Mouse (Mus musculus): ENCODE data around the gene Cflar. TPM values are rescaled to one million over a fixed set of nuclear protein-coding genes. Genes with fewer than 3 reads are reported as not detected.
"Not testable (repeated sequence)": the region's sequence is repeated elsewhere in the genome, so short reads cannot be mapped to it uniquely, and the experiment has no call there.

Gene Cflar
- polyA plus RNA-seq, 1 experiment from 2014 or later: 41.2 TPM

DNA sequence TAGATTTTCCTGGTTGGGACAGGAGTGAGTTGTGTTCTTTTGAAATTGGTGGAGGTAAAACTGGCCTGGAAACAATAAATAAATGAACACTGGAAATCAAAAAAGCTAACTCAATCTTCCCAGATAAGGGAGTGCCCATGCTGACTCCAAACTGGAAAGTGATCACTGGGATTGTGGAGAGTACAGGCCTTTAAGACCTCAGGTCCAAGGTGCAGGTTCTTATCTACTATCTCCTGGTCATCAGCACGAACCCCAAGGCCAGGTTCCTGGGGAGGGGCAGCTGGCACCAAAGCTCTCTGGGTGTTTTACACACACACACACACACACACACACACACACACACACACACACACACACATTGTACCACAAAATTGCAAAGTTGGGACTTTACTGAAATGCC lies 19.6 kb upstream of the Cflar start:
- not testable (repeated sequence) for H3K4me3 ChIP-seq; H3K4me1 ChIP-seq; H3K36me3 ChIP-seq; H3K9ac ChIP-seq; H3K27me3 ChIP-seq; H3K27ac ChIP-seq; H3K9me3 ChIP-seq; H3K4me2 ChIP-seq; ATAC-seq (ENCODE audit: insufficient number of reproducible peaks, low FRiP score, low TSS enrichment, low read depth)
- 89% methylated on average over 1 of the region's 1 CpGs for WGBS

DNA sequence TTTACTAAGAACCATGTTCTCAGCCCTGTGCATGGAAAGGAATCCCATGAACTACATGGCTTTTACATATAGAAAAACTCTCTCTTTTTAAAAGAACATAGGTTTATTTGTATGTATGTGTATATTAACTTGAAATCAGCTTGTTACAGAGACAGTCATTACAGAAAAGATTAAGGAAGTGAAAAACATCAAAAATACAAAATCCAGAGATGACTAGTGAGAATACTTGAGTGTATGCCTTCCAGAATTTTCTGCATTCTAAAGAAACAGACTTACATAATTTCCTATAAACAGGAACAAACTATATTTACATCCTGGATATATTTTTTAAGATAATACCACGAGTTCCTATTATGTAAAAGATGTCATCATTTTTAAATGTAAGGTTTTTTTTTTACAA lies 17.6 kb upstream of the Cflar start:
- WGBS: 81% methylated on average over 1 of the region's 1 CpGs
- Histone ChIP-seq H3K9me3 (no peaks in the 10 kb centered on the region), H3K27me3 (no peaks in the 10 kb centered on the region), H3K36me3 (no peaks in the 10 kb centered on the region), H3K9ac (no peak overlapping the region), H3K4me2 (no peak overlapping the region), H3K4me3 (no peak overlapping the region), H3K4me1 (no peaks in the 10 kb centered on the region), H3K27ac (no peak overlapping the region)
- ATAC-seq (ENCODE audit: insufficient number of reproducible peaks, low FRiP score, low TSS enrichment, low read depth): no peak

DNA sequence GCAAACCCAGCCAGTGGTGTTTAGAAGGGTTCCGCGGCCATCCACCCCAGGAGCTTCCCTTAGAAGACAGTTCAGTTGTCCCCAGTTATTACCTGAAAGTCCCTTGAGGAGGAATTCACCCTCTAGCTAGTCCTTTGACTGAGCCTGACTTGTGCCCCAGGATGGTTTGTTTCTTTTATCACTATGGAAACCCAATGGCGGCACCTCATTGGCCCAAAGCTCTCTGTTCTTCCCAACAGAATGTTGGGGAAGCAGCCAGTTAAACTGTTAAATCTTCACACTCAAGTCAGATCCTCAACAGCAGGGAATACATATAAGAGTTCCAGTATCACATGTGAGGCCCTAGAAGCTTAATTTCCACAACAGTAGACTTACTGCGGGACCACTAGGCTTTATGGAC lies 15.5 kb upstream of the Cflar start, which contains the start of gene Als2cr12:
Als2cr12 (minus strand) TSS at position 180 of the 400 bp plus-strand sequence.
- not testable (repeated sequence) for H3K4me3 ChIP-seq; H3K36me3 ChIP-seq; ATAC-seq (ENCODE audit: insufficient number of reproducible peaks, low FRiP score, low TSS enrichment, low read depth); H3K9ac ChIP-seq; H3K9me3 ChIP-seq; H3K27me3 ChIP-seq; H3K4me1 ChIP-seq; H3K4me2 ChIP-seq; H3K27ac ChIP-seq
- 81% methylated on average over 4 of the region's 4 CpGs for WGBS

DNA sequence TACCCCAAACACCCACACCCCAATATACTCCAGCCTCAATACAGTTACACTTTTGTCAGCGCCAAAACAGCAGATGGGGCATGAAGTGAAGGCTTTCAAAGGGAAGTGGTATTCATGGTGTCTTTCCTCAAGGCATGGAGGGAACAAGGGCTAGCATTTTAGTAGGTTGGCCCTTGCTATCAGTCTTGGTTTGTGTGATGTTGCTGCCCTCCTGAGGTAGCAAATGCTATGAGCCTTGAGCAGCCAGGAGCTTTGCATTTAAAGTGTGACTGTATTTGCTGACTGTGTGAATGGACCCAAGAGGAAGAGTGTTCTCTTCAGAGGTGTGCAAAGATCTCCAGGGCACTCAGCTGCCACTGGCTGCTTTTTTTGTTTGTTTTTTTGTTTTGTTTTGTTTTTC lies 13.7 kb upstream of the Cflar start:
- not testable (repeated sequence) for H3K9ac ChIP-seq; H3K9me3 ChIP-seq; H3K4me1 ChIP-seq; H3K27me3 ChIP-seq; ATAC-seq (ENCODE audit: insufficient number of reproducible peaks, low FRiP score, low TSS enrichment, low read depth); H3K4me2 ChIP-seq; H3K36me3 ChIP-seq; H3K4me3 ChIP-seq; H3K27ac ChIP-seq
- WGBS: 61% methylated on average over 1 of the region's 1 CpGs

DNA sequence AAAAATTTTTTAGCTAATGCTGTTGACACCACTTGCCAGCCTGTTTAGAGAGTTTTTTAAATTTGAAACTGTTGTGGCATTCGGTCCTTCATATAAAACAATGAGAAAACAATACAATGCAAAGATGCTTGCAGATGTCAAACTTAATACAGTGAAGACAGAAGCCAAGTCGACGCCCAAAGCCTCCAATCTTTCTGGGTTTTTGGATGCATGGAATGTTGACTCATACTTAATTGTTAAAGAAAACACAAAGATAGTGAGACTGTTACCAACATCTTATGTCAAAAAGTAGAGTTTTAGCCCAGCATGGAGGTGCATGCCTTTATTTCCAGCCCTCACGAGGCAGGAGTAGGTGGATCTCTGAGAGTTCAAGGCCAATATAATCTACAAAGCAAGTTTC lies 12.5 kb upstream of the Cflar start:
- WGBS: 84% methylated on average over 4 of the region's 4 CpGs
- no peak for ATAC-seq (ENCODE audit: insufficient number of reproducible peaks, low FRiP score, low TSS enrichment, low read depth)
- no peaks in the 10 kb centered on the region for H3K27me3 ChIP-seq
- no peak overlapping the region for H3K4me3 ChIP-seq
- H3K9me3 ChIP-seq: no peaks in the 10 kb centered on the region
- H3K4me2 ChIP-seq: no peak overlapping the region
- no peak overlapping the region for H3K9ac ChIP-seq
- H3K27ac ChIP-seq: no peak overlapping the region
- H3K36me3 ChIP-seq: no peaks in the 10 kb centered on the region
- no peaks in the 10 kb centered on the region for H3K4me1 ChIP-seq

DNA sequence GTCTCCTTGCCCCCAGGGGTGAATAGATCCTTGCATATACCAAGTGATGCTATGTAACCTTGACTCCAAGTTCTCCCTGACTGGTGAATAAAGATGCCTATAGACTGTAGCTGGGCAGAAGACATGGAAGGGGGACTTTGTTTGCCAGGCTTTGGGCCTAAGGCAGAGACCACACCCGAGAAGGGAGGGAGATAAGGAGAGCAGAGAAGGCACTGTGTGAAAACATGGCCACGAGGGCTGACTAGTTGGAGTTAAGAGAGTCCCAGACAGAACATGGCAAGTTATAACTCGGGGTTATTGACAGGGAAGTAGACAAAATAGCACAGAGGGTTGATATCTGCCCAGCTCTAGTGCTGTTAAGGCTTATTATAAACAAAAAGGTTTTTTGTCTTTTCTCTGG lies 11.3 kb upstream of the Cflar start:
- Histone ChIP-seq H3K9me3 (no peaks in the 10 kb centered on the region), H3K27me3 (no peaks in the 10 kb centered on the region), H3K4me2 (no peak overlapping the region), H3K4me3 (no peak overlapping the region), H3K36me3 (no peaks in the 10 kb centered on the region), H3K27ac (no peak overlapping the region), H3K4me1 (no peaks in the 10 kb centered on the region), H3K9ac (no peak overlapping the region)
- 80% methylated on average over 3 of the region's 3 CpGs for WGBS
- no peak for ATAC-seq (ENCODE audit: insufficient number of reproducible peaks, low FRiP score, low TSS enrichment, low read depth)

DNA sequence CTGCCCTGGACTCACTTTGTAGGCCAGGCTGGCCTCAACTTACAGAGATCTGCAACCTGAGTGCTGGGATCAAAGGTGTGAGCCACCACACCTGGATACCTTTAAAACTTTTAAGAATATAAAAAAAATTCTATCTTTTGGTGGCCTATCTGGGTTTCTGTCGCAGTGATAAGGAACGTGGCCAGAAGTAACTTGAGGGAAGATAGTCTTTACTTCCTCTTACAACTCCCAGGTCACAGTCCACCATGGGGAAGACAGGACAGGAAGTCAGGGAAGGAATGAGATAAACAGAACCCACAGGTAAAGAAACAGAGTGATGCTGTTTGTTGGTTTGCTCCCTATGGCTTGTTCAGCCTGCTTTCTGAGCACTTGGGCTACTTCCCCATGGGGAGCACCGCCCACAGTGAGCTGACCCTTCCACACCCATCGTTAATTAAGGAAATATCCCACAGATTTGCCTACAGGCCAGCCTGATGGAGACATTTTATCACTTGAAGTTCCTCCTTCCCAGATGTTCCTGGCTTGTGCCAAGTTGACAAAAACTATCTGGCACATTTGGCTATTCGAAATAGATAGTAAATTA lies 10.6 kb upstream of the Cflar start:
- not testable (repeated sequence) for H3K27me3 ChIP-seq; H3K4me3 ChIP-seq; H3K4me1 ChIP-seq; H3K9me3 ChIP-seq; H3K27ac ChIP-seq; H3K36me3 ChIP-seq; H3K4me2 ChIP-seq; H3K9ac ChIP-seq; ATAC-seq (ENCODE audit: insufficient number of reproducible peaks, low FRiP score, low TSS enrichment, low read depth)
- WGBS: 76% methylated on average over 4 of the region's 5 CpGs

DNA sequence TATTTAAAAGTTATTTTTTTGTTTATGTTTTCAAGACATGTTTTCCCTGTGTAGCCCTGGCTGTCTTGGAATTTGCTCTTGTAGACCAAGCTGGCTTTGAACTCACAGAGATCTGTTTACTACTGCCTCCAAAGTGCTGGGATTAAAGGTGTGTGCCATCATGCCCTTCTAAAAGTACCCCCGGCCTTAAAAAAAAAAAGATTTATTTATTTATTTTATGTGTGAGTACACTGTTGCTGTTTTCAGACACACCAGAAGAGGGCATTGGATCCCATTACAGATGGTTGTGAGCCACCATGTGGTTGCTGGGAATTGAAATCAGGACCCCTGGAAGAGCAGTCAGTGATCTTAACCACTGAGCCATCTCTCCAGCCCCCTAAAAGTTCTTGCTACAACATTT lies 1.3 kb upstream of the Cflar start:
- H3K27ac ChIP-seq, H3K9me3 ChIP-seq: not testable (repeated sequence)
- WGBS: 90% methylated on average over 1 of the region's 1 CpGs

DNA sequence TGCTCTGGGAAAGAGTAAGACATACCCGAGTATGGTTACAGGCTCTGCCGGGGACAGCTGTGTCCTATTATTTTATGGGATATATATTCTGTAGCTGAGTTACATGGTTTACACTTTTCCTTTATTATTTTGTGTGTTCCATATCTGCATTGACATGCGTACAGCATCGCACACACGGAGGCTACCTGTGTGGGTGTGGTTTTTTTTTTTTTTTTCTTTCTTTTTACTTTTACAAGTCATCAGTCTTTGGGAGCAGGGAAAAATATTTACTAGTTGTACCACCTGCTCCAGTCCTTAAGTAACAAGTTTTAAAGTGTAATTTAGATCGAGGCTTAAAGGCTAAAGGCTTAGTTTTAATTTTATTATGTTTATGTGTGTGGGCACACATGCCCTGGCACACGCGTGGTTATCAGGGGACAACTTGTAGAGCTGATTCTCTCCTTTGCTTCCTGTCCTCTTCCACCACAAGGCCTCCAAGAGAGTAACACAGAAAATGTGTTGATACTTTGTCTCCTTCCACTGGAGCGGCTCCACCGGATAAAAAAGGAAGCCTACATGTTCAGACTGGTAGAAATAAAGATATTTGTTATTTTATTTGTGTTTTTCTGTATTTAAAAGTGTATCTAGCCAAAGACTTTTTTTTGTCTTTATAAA lies 470 bp upstream of the Cflar start:
- WGBS: 26% methylated on average over 10 of the region's 10 CpGs
- ATAC-seq (ENCODE audit: insufficient number of reproducible peaks, low FRiP score, low TSS enrichment, low read depth): no peak
- peak overlapping the region; percentile 83; the same call in 1 of the 2 replicates for H3K9ac ChIP-seq
- peaks cover 24% of the 10 kb centered on the region; the same call in 1 of the 2 replicates for H3K4me1 ChIP-seq
- no peaks in the 10 kb centered on the region for H3K9me3 ChIP-seq
- H3K36me3 ChIP-seq: peaks cover 6% of the 10 kb centered on the region; the same call in 1 of the 2 replicates
- peak overlapping the region; percentile 45 for H3K4me2 ChIP-seq
- H3K27me3 ChIP-seq: no peaks in the 10 kb centered on the region
- peak overlapping the region; percentile 99 for H3K27ac ChIP-seq
- H3K4me3 ChIP-seq: peak overlapping the region; percentile 64

More for the DNA sequence above, 1.3 kb upstream of the Cflar start:
- not testable (repeated sequence) for H3K27me3 ChIP-seq; H3K9ac ChIP-seq; H3K4me2 ChIP-seq; ATAC-seq (ENCODE audit: insufficient number of reproducible peaks, low FRiP score, low TSS enrichment, low read depth); H3K36me3 ChIP-seq; H3K4me3 ChIP-seq
- H3K4me1 ChIP-seq: peaks cover 17% of the 10 kb centered on the region; the same call in 1 of the 2 replicates

DNA sequence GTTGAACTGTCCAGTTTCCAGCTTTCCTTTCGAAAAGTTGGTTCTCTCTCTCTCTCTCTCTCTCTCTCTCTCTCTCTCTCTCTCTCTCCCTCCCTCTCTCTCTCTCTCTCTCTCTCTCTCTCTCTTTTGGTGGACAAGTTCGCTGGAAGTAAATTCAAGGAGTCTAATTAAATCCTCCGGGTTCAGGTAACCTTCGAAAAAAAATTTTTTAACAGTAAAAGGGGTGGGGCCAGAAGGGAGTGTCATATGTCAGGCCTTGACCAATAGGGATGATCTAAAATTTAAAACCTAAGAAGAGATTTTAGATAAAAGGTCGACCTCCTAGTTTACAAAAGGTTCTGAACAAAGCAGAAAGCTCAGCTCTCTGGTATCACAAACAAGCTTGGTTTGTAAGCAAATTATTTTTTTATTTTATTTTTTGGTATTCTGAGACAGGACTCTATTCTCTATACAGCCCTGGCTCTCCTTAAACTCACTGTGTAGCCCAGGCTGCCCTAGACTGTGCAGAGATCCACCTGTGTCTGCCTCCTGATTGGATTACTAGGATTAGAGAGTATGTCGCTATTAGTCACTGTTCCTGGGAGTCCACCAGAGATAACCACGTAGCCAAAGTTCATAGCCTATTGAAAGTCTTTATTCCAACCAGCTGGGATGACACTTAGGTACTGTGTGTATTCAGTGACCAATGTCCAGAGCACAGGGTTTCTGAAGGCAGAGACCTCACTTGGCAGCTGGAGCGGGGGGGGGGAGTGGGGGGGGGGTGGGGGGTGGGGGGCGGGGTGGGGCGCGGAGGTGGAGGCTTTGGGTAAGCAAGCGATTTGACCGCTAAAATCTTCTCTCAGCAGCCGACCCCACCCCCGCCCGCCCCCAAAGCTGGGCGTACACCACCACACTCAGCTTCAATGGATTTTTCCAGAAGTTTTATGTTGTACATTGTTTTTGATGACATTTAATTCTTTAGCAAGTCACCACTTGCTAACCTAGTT lies 1.1 kb downstream of the Cflar start:
- peak overlapping the region; percentile 83 for H3K9ac ChIP-seq
- H3K4me3 ChIP-seq: peak overlapping the region; percentile 64
- 6% methylated on average over 12 of the region's 17 CpGs for WGBS
- H3K4me2 ChIP-seq: peak overlapping the region; percentile 45
- no peaks in the 10 kb centered on the region for H3K9me3 ChIP-seq
- peak overlapping the region; percentile 99 for H3K27ac ChIP-seq
- peaks cover 16% of the 10 kb centered on the region; the same call in 1 of the 2 replicates for H3K36me3 ChIP-seq
- peaks cover 28% of the 10 kb centered on the region for H3K4me1 ChIP-seq
- H3K27me3 ChIP-seq: no peaks in the 10 kb centered on the region
- ATAC-seq (ENCODE audit: insufficient number of reproducible peaks, low FRiP score, low TSS enrichment, low read depth): peak; percentile 75

DNA sequence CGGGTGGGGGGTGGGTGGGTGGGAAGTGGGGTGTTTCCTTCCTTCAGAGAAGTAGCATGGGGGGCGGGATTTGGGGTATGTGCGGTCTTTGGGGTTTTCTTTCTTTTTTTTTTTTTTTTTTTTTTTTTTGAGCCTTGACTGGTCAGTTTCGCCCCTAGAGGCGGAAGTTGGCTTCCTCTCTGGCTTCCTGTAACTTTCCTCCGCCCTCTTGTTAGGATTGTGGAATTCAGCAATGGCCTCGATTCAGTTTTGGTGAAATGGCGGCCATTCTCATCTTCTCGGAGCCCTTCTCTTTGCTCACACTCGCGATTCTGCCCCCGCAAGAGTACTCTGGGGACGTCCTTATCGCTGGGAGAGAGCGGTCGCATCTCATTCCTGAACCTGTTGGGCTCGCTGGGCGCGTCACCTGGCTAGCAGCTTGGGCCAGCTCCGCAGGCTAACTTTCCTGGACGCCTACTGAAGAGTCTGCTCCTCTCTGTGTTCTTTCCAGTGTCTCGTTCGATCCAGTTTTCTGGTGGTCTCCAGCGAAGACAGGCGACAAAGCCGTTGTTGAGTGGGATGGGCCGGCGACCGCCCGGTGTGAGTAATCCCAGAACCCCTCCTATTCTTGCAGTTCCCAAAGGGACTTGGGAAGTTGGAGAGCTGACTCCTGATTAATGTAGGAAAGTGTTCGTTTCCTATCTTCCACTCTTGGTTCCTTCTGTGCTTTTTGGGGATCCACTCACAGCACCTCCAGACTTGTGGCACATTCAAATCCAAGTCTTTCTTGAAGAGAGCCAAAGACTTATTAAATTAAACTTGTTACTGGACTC lies 2.0 kb downstream of the Cflar start:
- H3K27me3 ChIP-seq: no peaks in the 10 kb centered on the region
- peak; percentile 16; the same call in 1 of the 2 replicates for ATAC-seq (ENCODE audit: insufficient number of reproducible peaks, low FRiP score, low TSS enrichment, low read depth)
- 9% methylated on average over 31 of the region's 31 CpGs for WGBS

More for the DNA sequence above, 2.0 kb downstream of the Cflar start:
- Histone ChIP-seq H3K36me3 (peaks cover 23% of the 10 kb centered on the region; the same call in 1 of the 2 replicates), H3K27ac (peak overlapping the region; percentile 97), H3K4me2 (peak overlapping the region; percentile 45), H3K9me3 (no peaks in the 10 kb centered on the region), H3K9ac (peak overlapping the region; percentile 63), H3K4me3 (peak overlapping the region; percentile 64), H3K4me1 (peaks cover 28% of the 10 kb centered on the region)

Data from limb, embryonic 15.5 days (tissue).